Mouse (Mus musculus): ENCODE data around the gene Rcor3.

Gene Rcor3

DNA sequence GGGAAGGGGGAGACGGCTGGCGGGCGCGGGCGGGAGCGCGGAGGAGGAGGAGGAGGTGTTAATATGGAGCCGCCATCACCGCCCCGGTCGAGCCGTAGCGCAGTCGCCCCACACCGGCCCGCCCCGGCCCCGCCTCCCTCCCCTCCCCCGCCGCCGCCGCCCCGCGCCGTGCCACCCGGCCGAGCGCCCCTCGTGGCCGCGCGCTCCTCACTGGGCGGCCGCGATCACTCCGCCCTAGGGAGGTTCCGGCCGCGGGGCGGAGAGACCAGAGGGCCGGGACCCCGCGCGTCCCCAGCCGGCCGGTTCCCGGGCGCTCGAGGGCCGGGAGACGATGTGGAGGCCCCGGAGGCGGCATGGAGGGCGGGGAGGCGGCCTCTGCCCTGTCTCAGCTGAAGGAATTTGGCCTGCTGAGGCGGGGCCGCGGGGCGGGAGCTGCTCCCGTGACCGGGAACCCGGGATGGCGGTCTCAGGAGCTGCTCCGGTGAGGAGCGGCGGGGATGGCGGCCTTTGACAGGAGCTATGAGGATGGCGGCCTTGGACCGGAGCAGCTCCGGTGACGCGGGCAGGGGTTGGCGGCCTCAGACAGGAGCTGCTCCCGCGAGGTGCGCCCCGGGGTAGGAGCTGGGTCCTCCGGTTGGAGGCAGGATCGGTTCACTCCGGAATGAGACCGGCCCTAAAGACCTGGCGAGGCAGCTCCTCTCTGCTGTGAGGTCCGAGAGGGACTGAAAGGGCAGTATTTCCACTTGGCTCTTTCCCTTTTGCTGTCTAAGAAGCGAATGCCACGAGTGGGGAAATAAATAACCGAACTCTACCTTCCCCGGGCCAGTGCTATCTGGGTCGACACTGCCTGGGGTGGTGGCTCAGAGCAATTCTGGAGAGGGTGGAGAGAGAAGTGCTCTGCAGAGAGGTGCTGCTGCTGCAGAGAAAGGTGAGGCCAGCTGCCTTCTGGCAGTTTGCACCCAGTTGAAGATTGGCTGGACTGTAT, at the start of gene Rcor3:
Gene Rcor3, minus strand, starts transcription at position 137 of the 985 bp plus-strand sequence.
- DNase-seq (ENCODE audit: low read depth, low spot score): peak; percentile 81

GRCm38 (mm10) chr1:192181696-192182257, 43.9 kb upstream of the Rcor3 start:
- no peak for DNase-seq (ENCODE audit: low read depth, low spot score)

DNA sequence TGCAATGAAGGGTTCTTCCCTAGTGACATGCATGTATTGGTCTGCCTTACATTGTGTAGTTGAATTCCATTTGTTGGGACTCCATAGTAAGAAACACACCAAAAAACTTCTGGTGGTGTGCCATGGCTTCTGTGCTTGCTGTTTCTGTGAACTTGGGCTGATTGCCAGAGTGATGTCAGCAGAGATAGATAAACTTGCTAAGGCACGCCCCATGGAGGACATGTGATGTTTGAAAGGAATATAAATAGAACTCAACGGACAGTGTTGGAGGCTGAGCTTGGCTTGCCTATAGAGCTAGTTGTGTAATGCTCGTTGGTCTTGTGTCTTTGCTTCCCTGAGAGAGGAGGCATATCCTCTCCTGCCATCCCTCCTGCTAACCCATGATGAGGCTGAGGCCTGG, 42.0 kb upstream of the Rcor3 start:
- DNase-seq (ENCODE audit: low read depth, low spot score): no peak

DNA sequence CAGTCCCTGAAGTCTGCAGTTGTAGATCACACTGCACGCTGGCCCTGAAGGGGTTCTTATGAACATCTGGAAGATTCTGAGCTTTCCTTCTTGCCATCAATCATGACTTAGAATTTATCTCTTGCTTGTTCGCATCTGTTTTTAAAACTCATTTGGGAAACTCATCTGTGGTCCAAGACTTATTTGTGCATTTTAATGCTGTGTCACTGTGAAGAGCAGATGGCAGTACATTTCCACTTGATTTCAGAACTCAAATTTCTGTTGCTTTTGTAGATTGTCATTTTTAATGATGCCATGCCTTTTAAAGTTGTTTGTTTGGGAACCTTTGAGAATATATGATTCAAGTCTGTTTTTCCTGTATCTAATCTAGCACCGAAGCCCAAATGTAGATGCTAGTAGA, 33.6 kb upstream of the Rcor3 start:
- DNase-seq (ENCODE audit: low read depth, low spot score): no peak

DNA sequence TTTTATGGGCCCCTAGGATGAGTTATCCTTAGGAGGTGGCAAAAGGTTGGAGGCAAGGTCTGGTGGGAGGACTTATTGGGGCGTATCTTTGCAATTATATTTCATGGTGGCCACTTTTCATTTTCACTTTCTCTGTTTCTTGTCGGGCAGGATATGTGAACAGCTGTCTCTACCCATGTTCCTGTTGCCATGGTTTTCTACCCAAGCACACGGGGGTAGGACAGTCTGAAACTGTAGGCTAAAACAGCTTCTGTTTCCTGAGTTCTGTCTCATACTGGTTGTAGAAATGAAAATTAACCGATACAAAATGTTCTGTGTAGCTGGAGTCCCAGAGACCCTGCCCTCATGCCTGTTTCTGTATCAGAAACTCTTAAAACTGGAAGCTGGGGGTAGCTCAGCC, 13.3 kb upstream of the Rcor3 start:
- DNase-seq (ENCODE audit: low read depth, low spot score): no peak

DNA sequence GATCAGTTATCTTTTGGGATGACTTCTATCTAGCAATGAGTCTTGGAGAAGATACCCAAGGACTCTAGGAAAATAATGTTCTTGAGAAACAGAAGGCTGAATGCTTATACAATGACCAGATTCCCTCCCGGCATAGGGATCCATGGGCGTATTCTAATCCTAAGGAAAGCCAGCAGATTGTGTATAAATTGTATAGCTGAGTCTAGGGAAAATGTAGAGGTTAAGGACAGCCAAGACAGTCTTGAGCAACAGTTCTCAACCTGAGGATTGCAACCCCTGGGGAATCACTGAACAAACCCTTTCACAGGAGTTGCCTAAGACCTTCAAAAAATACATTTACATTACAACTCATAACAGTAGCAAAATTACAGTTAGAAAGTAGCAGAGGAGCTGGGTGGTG, 2.5 kb upstream of the Rcor3 start:
- DNase-seq (ENCODE audit: low read depth, low spot score): no peak

DNA sequence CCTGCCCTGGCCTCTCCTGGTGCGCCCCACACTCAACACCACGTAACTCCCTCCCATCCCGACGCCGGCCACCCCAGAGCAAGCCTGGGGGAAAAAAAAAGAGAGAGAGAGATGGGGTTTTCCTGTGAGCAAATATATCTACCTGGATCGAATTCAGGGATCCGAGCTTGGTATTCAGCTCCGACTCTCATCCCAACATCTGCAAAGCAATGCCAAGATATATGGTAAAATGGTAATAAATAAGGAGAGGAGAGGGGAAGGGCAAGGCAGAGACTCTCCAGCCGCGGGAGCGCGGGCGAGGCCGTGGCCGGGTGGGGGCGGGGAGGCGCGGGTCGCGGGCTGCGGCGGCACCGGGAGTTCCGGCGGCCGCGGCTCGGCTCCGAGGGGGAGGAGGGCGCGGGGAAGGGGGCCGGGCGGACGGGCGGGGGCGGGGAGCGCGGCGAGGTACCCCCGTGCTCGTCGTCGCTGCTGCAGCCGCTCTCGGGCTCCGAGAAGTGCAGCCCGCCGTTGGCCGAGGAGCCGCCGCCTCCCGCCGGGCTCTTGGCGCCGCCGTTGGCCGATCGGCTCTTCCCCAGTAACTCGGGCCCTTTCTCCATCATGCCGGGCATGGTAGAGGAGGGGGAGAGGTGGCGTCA, 454 bp downstream of the Rcor3 start:
- DNase-seq (ENCODE audit: low read depth, low spot score): no peak

DNA sequence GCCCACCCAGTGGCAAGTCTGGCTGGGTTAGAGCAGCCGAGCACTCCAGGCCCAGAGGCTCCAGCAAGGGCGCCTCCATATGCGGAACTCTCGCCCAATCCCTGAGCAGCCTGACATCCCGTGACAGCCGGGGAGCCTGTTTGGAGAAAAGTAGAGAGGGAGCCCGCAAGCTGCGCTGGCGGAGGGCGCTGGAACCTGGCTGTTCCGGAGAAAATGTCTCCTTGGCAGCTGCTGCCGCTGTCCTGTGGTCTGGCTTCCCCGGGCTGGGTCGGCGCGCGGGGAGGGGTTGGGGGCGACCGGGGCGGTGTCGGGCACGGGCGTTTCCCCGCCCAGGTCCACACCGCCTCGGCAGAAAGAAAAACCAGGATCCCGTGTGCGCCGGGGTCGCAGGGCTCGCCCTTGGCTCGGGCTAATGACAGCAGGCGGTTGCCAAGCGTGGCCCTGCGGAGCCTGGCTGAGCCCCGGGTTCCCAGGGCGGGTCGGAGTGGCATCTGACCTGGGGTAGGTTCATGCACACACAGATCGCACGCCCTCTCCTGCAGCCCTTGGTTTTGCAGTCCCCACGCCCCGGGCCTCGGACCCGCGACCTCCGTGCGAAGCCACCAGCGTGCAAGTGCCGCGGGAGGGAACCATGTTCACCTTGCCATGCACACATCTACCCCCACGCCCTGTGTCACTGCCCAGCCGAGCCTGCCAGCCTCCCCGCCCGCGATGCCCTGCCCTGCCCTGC, 1.1 kb downstream of the Rcor3 start:
- DNase-seq (ENCODE audit: low read depth, low spot score): peak; percentile 75

DNA sequence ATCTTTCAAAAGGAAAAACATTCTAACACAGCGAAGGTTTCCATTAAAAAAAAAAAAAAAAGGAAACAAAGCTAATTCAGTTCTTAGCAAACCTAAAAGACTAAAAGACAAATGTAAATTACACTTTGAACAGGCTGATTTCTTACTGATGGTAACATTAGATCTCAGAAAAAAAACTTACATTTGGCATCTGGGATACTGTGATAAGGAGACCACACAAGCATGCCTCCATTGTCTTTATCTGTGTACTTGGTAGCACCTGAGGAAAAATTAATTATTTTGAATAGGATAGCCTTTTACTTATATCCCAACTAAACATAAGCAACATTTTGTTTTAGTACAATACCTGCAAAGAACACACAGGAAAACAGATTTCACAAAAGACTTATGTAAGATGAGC, 7.7 kb downstream of the Rcor3 start:
- no peak for DNase-seq (ENCODE audit: low read depth, low spot score)

DNA sequence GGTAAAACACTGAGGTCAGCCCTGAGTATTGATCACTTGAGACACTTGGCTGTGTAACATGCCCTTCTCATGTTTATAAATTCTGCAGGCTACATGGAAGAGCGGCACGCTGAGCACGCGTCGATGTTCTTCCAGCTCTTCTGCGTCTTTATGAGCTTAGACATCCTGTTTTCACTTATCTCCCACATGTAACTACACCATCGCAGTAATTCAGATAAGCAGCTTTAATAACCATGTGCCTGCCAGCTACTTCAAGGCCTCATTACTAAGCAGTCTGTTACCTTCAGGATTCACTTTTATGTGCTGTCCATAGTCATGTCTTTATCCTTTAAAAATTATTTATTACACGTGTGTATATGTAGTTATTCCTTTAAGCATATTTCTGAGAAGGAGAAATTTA, 9.5 kb downstream of the Rcor3 start:
- no peak for DNase-seq (ENCODE audit: low read depth, low spot score)

- no peak for DNase-seq (ENCODE audit: low read depth, low spot score)
Measured at GRCm38 (mm10) chr1:192125761-192126160, 12.1 kb downstream of the Rcor3 start.

DNA sequence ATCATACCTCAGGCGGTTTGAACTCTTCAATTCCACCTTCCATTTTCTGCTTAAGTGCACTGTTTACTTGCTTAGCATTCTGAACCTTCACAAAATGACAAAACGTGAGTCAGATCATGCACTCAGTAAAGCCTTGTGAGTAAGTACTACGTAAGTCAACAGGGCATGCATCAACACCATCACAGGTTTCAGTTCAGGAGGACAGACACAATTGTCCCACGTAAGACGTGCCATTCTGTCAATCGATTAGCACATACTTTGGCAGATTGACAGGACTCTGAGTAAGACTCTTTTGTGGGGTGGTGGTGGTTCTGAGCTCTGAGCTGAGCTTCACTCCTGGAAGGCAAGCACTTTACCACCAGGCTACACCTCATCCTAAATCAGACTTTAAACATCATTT, 21.6 kb downstream of the Rcor3 start:
- DNase-seq (ENCODE audit: low read depth, low spot score): no peak

DNA sequence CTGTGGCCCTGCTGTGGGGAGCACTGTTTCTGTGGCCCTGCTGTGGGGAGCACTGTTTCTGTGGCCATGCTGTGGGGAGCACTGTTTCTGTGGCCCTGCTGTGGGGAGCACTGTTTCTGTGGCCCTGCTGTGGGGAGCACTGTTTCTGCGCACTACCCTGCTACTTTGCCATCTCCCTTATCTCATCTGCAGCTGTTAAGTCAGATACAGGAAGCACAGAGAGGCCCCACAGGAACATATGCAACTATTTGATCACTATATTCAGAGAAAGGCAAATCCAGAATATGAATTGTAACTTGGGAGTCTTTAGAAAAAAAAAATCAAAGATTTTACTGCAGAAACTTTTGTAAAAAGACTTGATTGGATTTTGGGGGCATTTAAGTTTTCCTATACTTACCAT, 22.5 kb downstream of the Rcor3 start:
- no peak for DNase-seq (ENCODE audit: low read depth, low spot score)

DNA sequence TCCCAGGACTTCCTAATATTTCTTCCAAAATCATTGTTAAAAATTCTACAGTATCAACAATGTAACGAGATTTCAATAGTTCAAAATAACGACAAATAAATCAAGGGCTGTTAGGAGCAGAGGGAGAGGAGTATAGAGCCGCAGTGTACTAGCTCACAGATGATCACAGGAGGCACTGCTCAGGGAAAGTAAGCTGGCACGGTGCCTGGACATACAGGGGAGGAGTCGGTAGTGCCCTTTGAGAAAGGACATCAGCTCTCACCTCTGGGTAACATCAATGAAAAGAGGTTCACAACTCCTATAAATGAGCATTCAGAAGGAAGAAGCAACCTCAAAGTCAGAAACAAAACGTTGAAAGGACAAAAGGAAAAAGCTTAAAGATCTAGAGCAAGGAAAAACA, 28.7 kb downstream of the Rcor3 start:
- no peak for DNase-seq (ENCODE audit: low read depth, low spot score)

DNA sequence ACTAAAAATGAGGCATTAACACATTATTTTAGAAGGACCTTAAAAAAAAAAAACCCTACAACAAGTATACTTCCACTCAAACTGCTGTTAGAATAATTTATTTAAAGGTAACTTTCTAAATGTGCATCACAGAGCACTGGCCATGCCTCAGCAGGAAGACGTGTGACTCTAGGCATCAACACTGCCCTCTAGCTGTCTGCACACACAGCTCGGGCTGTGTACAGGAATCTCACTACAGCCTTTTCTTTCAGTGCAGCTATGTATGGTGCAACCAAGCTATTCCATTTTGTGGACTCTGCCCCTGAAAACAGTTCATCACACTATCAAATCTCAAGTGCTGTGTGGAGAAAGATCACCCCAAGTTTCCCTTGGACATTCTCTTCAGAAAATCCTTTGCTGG, 30.5 kb downstream of the Rcor3 start:
- DNase-seq (ENCODE audit: low read depth, low spot score): peak; percentile 70

- DNase-seq (ENCODE audit: low read depth, low spot score): no peak
Measured at GRCm38 (mm10) chr1:192105902-192106389, 31.9 kb downstream of the Rcor3 start.

DNA sequence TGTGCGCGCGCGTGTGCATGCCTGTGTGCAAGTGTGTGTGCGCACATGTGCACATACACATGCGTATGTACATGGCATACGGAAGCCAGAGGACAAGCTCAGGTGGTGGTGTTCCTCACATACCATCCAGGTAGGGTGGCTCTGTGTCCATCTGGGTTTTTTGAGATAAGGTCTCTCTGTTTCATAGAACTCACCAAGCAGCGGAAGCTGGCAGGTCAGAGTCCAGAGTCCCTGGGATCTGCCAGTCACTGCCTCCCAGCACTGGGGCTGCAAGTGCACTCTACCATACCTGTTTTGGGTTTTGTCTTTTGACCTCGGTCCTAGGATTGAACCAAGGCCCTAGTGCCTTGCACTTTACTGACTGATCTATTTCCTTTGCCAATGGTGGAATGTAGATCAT, 33.8 kb downstream of the Rcor3 start:
- DNase-seq (ENCODE audit: low read depth, low spot score): no peak

- no peak for DNase-seq (ENCODE audit: low read depth, low spot score)
Measured at GRCm38 (mm10) chr1:192103176-192103575, 34.7 kb downstream of the Rcor3 start.

DNA sequence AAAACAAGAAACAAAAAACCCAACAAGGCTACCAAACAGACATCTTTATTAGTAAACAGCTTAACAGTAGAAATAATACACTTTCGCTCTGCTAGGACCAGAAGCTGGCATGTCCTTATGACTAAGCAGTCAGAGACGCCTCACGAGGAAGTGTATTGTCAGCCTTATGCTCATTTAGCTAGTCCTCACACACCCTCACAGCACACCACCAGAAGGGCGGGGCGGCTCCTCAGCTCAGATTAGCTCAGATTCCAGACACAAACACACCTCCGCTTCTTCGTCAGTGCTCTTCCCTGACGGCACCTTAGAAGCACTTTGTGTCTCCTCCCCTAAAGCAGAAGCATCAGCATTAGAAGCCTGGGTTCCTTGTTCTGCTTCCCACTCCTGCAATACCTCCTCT, 36.5 kb downstream of the Rcor3 start:
- DNase-seq (ENCODE audit: low read depth, low spot score): no peak

DNA sequence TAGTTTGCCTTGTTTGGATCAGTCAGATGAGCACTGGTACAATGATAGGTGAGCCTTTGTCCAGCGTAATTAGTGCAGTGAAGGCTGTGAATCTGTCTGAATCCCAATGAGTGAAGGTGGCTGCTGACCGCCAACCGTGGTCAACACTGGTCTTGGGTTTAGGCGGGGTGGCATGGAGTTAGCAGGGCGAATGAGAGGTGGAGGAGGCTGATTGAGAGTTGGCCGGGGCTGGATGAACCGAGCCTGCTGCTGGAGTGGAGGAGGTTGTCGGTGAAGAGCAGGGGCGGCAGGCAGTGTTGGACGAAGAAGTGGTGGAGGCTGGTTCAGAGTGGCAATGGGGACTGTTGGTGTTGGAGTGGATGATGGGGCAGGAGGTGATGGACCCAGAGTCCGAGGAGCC, 37.1 kb downstream of the Rcor3 start:
- DNase-seq (ENCODE audit: low read depth, low spot score): no peak

DNA sequence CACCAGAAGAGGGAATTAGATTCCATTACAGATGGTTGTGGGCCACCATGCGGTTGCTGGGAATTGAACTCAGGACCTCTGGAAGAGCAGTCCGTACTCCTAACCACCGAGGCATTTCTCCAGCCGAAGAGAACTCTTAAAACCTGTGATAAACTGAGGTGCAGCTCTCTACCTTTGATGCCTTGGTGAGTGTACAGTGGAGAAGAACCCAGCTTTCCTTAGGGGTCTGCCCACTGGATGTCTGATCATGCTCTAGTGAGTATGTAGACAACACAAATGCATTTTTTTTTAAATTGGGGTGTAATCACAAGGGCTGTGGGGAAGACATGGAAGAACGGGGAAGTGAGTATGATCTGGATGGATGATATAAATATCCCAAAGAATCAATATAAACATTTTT, 42.2 kb downstream of the Rcor3 start:
- DNase-seq (ENCODE audit: low read depth, low spot score): no peak
